Mouse (Mus musculus) hindbrain, postnatal 0 days (tissue): ENCODE data around the gene Tmprss3. TPM values are rescaled to one million over a fixed set of nuclear protein-coding genes. Genes with fewer than 3 reads are reported as not detected.

ENCODE experiments used
- ATAC-seq: fragments of 200-750 bp; cut with Nextera tagmentation; 2 replicates; pipeline ENCODE4 v1.8.0; 2017; ENCODE audit warnings: mild to moderate bottlenecking, moderate TSS enrichment, moderate library complexity
- DNase-seq: peaks from one replicate; pipeline ENCODE4 v3.0.0-alpha.2; 2015; ENCODE audit warnings: low spot score
- H3K27ac ChIP-seq: fragments of 300-500 bp; sonication (generic); 2 replicates; pipeline ENCODE4 v1.5.1; 2014; ENCODE audit warnings: mild to moderate bottlenecking
- H3K27me3 ChIP-seq: fragments of 300-500 bp; sonication (generic); 2 replicates; pipeline ENCODE4 v1.6.1; 2014; ENCODE audit warnings: low read length, mixed read lengths; ENCODE audit not compliant: insufficient read depth
- H3K36me3 ChIP-seq: fragments of 300-500 bp; sonication (generic); 2 replicates; pipeline ENCODE4 v1.6.1; 2014; ENCODE audit warnings: low read length, mixed read lengths; ENCODE audit not compliant: insufficient read depth
- H3K4me1 ChIP-seq: fragments of 300-500 bp; sonication (generic); 2 replicates; pipeline ENCODE4 v1.6.1; 2014; ENCODE audit warnings: antibody characterized with exemption, low read length, mixed read lengths; ENCODE audit not compliant: insufficient read depth
- H3K4me2 ChIP-seq: fragments of 300-500 bp; sonication (generic); 2 replicates; pipeline ENCODE4 v1.6.1; 2014; ENCODE audit warnings: low read depth, mild to moderate bottlenecking, low read length, moderate library complexity, mixed read lengths
- H3K4me3 ChIP-seq: fragments of 300-500 bp; sonication (generic); 2 replicates; pipeline ENCODE4 v1.5.1; 2014; ENCODE audit warnings: low read length
- H3K9ac ChIP-seq: fragments of 300-500 bp; sonication (generic); replicated peaks from 2 replicates; pipeline ENCODE4 v1.6.1; 2014; ENCODE audit warnings: mild to moderate bottlenecking, low read length, moderate library complexity, mixed read lengths
- H3K9me3 ChIP-seq: fragments of 300-500 bp; sonication (generic); 2 replicates; pipeline ENCODE4 v1.6.1; 2016; ENCODE audit warnings: low read length, mixed read lengths
- CTCF ChIP-seq: IDR thresholded peaks from 2 replicates; pipeline ENCODE4 v1.5.1; 2016; ENCODE audit warnings: antibody characterized with exemption, control low read depth, low read depth
- WGBS: fragments of 180-500 bp; shearing (Covaris S2); extraction: QIAGEN DNeasy Blood & Tissue Kit; methylation state at CpG from one replicate; pipeline ENCODE4 v1.1.7; 2014; 5-methylcytosine and 5-hydroxymethylcytosine counted together
- polyA plus RNA-seq: library from polyadenylated mRNA; unstranded; fragments of >200 nt; fragmentation: Nextera tagmentation; extraction: Ambion mirVana; gene quantifications from 2 replicates; pipeline ENCODE4 v1.2.1, GENCODE M21; 2015
- total RNA-seq: library from RNA; depleted of rRNA; stranded (reverse); fragments of >200 nt; gene quantifications from 2 replicates; pipeline ENCODE4 v1.2.3, GENCODE M21; 2014

Tmprss3 gene
- total and polyA plus RNA-seq, 2 experiments from 2014 or later: 0.10 to 0.23 TPM

GRCm38 (mm10) chr17:31232251-31233010, 33.7 kb upstream of the Tmprss3 start:
- H3K9me3 ChIP-seq: no peaks in the 10 kb centered on the region
- H3K27me3 ChIP-seq: no peaks in the 10 kb centered on the region
- DNase-seq: peak; percentile 22
- no peak overlapping the region for H3K9ac ChIP-seq
- no peaks in the 10 kb centered on the region for H3K4me1 ChIP-seq
- 24% methylated on average over 8 of the region's 8 CpGs for WGBS
- no peak overlapping the region for H3K4me2 ChIP-seq
- no peaks in the 10 kb centered on the region for H3K36me3 ChIP-seq
- no peak overlapping the region for H3K27ac ChIP-seq
- no peak for TF ChIP-seq CTCF
- ATAC-seq: no peak
- H3K4me3 ChIP-seq: no peak overlapping the region

GRCm38 (mm10) chr17:31231780-31232179, 33.0 kb upstream of the Tmprss3 start:
- no peaks in the 10 kb centered on the region for H3K27me3 ChIP-seq
- H3K9ac ChIP-seq: no peak overlapping the region
- 33% methylated on average over 6 of the region's 6 CpGs for whole genome bisulfite sequencing
- DNase-seq: no peak
- H3K4me3 ChIP-seq: no peak overlapping the region
- H3K4me1 ChIP-seq: no peaks in the 10 kb centered on the region
- no peak for TF ChIP-seq CTCF
- H3K9me3 ChIP-seq: no peaks in the 10 kb centered on the region
- no peak overlapping the region for H3K4me2 ChIP-seq
- no peak for ATAC-seq
- H3K36me3 ChIP-seq: no peaks in the 10 kb centered on the region
- no peak overlapping the region for H3K27ac ChIP-seq

- no peaks in the 10 kb centered on the region for H3K27me3 ChIP-seq
- H3K9me3 ChIP-seq: no peaks in the 10 kb centered on the region
- TF ChIP-seq CTCF: no peak
- no peaks in the 10 kb centered on the region for H3K4me1 ChIP-seq
- H3K4me2 ChIP-seq: no peak overlapping the region
- H3K4me3 ChIP-seq: no peak overlapping the region
- no peak overlapping the region for H3K27ac ChIP-seq
- no peak for DNase-seq
- ATAC-seq: no peak
- 87% methylated on average over 7 of the region's 7 CpGs for WGBS
- H3K36me3 ChIP-seq: no peaks in the 10 kb centered on the region
- no peak overlapping the region for H3K9ac ChIP-seq
Measured at GRCm38 (mm10) chr17:31226931-31227330, 28.2 kb upstream of the Tmprss3 start.

GRCm38 (mm10) chr17:31226368-31226767, 27.6 kb upstream of the Tmprss3 start:
- Histone ChIP-seq H3K27ac (no peak overlapping the region), H3K27me3 (no peaks in the 10 kb centered on the region), H3K4me3 (no peak overlapping the region), H3K9ac (no peak overlapping the region), H3K4me2 (no peak overlapping the region), H3K4me1 (no peaks in the 10 kb centered on the region), H3K9me3 (no peaks in the 10 kb centered on the region), H3K36me3 (no peaks in the 10 kb centered on the region)
- DNase-seq (no peak), ATAC-seq (no peak)
- WGBS: 72% methylated on average over 3 of the region's 3 CpGs
- TF ChIP-seq CTCF: no peak

GRCm38 (mm10) chr17:31224591-31224990, 25.8 kb upstream of the Tmprss3 start:
- no peaks in the 10 kb centered on the region for H3K27me3 ChIP-seq
- H3K4me2 ChIP-seq: no peak overlapping the region
- no peak for DNase-seq
- H3K27ac ChIP-seq: no peak overlapping the region
- H3K36me3 ChIP-seq: no peaks in the 10 kb centered on the region
- no peak for ATAC-seq
- TF ChIP-seq CTCF: no peak
- 85% methylated on average over 8 of the region's 8 CpGs for WGBS
- H3K9ac ChIP-seq: no peak overlapping the region
- no peaks in the 10 kb centered on the region for H3K4me1 ChIP-seq
- H3K4me3 ChIP-seq: no peak overlapping the region
- H3K9me3 ChIP-seq: no peaks in the 10 kb centered on the region

GRCm38 (mm10) chr17:31223835-31224234, 25.1 kb upstream of the Tmprss3 start:
- H3K27me3 ChIP-seq: no peaks in the 10 kb centered on the region
- H3K36me3 ChIP-seq: no peaks in the 10 kb centered on the region
- no peaks in the 10 kb centered on the region for H3K9me3 ChIP-seq
- H3K4me1 ChIP-seq: no peaks in the 10 kb centered on the region
- ATAC-seq (no peak), DNase-seq (no peak)
- 72% methylated on average over 7 of the region's 7 CpGs for WGBS
- no peak overlapping the region for H3K4me2 ChIP-seq
- TF ChIP-seq CTCF: no peak
- no peak overlapping the region for H3K4me3 ChIP-seq
- H3K27ac ChIP-seq: no peak overlapping the region
- no peak overlapping the region for H3K9ac ChIP-seq

- H3K9ac ChIP-seq: no peak overlapping the region
- DNase-seq (no peak), ATAC-seq (no peak)
- no peak for TF ChIP-seq CTCF
- H3K9me3 ChIP-seq: no peaks in the 10 kb centered on the region
- H3K27me3 ChIP-seq: no peaks in the 10 kb centered on the region
- no peak overlapping the region for H3K4me3 ChIP-seq
- WGBS: 84% methylated on average over 4 of the region's 4 CpGs
- no peaks in the 10 kb centered on the region for H3K36me3 ChIP-seq
- no peak overlapping the region for H3K4me2 ChIP-seq
- H3K4me1 ChIP-seq: no peaks in the 10 kb centered on the region
- no peak overlapping the region for H3K27ac ChIP-seq
Measured at GRCm38 (mm10) chr17:31222810-31223310, 24.1 kb upstream of the Tmprss3 start.
